Mouse (Mus musculus) effector memory CD4-positive, alpha-beta T cell, adult 5 months (primary cell): ENCODE measurements around the gene Rorb. TPM values are rescaled to one million over a fixed set of nuclear protein-coding genes. Genes with fewer than 3 reads are reported as not detected.

Source experiments
- polyA plus RNA-seq: library from polyadenylated mRNA; unstranded; fragments of 100-300 nt; shearing (Covaris generic); gene quantifications from one replicate; pipeline ENCODE4 v1.2.1, GENCODE M21; 2017

Rorb gene
- polyA plus RNA-seq: 0.82 TPM

GRCm38 (mm10) chr19:19110793-19111427, at the start of gene Rorb:
Rorb (minus strand) TSS chr19:19111196.

